Mouse (Mus musculus) liver, adult 2 months (tissue): ENCODE data around the gene Ercc8. TPM values are rescaled to one million over a fixed set of nuclear protein-coding genes. Genes with fewer than 3 reads are reported as not detected.

Experiments
- DNase-seq: peaks from one replicate; pipeline ENCODE4 v3.0.0-alpha.2; 2011; ENCODE audit warnings: low read depth, low spot score; ENCODE audit errors: extremely low read depth
- H3K27ac ChIP-seq: fragments of 200-500 bp; replicated peaks from 2 replicates; pipeline ENCODE4 v1.5.1; 2012; ENCODE audit warnings: low read depth, mild to moderate bottlenecking, control low read depth, inconsistent platforms, low read length; ENCODE audit not compliant: insufficient read depth
- H3K27me3 ChIP-seq: fragments of 200-500 bp; 2 replicates; pipeline ENCODE4 v1.6.1; 2012; ENCODE audit warnings: mild to moderate bottlenecking, moderate library complexity, low read length, inconsistent platforms; ENCODE audit not compliant: control insufficient read depth, insufficient read depth
- H3K36me3 ChIP-seq: fragments of 200-500 bp; 2 replicates; pipeline ENCODE4 v1.6.1; 2012; ENCODE audit warnings: low read length, inconsistent platforms; ENCODE audit not compliant: control insufficient read depth, insufficient read depth
- H3K4me1 ChIP-seq: fragments of 200-500 bp; 2 replicates; pipeline ENCODE4 v1.6.1; 2011; ENCODE audit warnings: low read length; ENCODE audit not compliant: control insufficient read depth, insufficient read depth
- H3K4me3 ChIP-seq: fragments of 200-500 bp; 2 replicates; pipeline ENCODE4 v1.5.1; 2011; ENCODE audit warnings: low read depth, mild to moderate bottlenecking, control low read depth, low read length, moderate library complexity; ENCODE audit not compliant: insufficient read depth
- H3K79me2 ChIP-seq: fragments of 200-500 bp; 2 replicates; pipeline ENCODE4 v1.6.1; 2012; ENCODE audit warnings: inconsistent platforms, mild to moderate bottlenecking, low read length, moderate library complexity; ENCODE audit not compliant: control insufficient read depth, insufficient read depth
- H3K9ac ChIP-seq: fragments of 200-500 bp; 2 replicates; pipeline ENCODE4 v1.6.1; 2012; ENCODE audit warnings: low read depth, mild to moderate bottlenecking, control low read depth, inconsistent platforms, low read length
- CTCF ChIP-seq: fragments of 200-500 bp; IDR thresholded peaks from 2 replicates; pipeline ENCODE4 v1.5.1; 2011; ENCODE audit warnings: low read depth, low read length, control low read depth
- POLR2A ChIP-seq: fragments of 200-500 bp; IDR thresholded peaks from 2 replicates; pipeline ENCODE4 v1.6.1; 2011; ENCODE audit warnings: low read length, control low read depth; ENCODE audit not compliant: insufficient read depth; ENCODE audit errors: extremely low read depth
- WGBS: fragments of 180-500 bp; shearing (Covaris S2); methylation state at CpG from one replicate; pipeline ENCODE4 v1.1.7; 2018; 5-methylcytosine and 5-hydroxymethylcytosine counted together
- polyA plus RNA-seq: library from polyadenylated mRNA; depleted of rRNA; stranded (reverse); fragments of >200 nt; gene quantifications from 2 replicates; pipeline ENCODE4 v1.2.3, GENCODE M21; 2012
- total RNA-seq: library from RNA; depleted of rRNA; stranded (reverse); fragments of >200 nt; gene quantifications from 2 replicates; pipeline ENCODE4 v1.2.3, GENCODE M21; 2014

Gene Ercc8
- total and polyA plus RNA-seq, 2 experiments: 3.7 to 3.9 TPM

DNA sequence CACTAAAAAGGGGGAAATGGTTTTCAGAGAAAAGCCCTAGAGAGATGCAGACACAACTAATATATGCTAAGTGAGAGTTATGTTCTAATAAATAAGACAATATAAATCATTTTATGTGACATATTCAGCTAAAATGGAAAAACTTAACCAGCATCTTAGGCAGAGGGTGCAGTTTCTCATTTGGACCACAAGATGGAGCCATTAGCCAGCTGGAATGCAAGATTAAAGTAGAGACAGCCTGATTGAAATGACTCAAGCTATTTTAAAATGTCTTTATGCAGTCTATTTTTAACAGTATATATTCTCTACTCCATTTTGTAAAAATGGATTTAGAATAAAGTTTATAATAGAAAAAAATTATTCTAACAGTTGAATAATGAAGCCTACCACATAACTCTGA is 6.7 kb upstream of the Ercc8 start:
- Histone ChIP-seq H3K27me3 (no peaks in the 10 kb centered on the region), H3K79me2 (peaks cover 8% of the 10 kb centered on the region; the same call in 1 of the 2 replicates), H3K4me1 (no peaks in the 10 kb centered on the region), H3K27ac (no peak overlapping the region), H3K36me3 (no peaks in the 10 kb centered on the region), H3K9ac (no peak overlapping the region), H3K4me3 (no peak overlapping the region)
- DNase-seq: peak; percentile 30
- TF ChIP-seq POLR2A: no peak
- TF ChIP-seq CTCF: peak; percentile 56

DNA sequence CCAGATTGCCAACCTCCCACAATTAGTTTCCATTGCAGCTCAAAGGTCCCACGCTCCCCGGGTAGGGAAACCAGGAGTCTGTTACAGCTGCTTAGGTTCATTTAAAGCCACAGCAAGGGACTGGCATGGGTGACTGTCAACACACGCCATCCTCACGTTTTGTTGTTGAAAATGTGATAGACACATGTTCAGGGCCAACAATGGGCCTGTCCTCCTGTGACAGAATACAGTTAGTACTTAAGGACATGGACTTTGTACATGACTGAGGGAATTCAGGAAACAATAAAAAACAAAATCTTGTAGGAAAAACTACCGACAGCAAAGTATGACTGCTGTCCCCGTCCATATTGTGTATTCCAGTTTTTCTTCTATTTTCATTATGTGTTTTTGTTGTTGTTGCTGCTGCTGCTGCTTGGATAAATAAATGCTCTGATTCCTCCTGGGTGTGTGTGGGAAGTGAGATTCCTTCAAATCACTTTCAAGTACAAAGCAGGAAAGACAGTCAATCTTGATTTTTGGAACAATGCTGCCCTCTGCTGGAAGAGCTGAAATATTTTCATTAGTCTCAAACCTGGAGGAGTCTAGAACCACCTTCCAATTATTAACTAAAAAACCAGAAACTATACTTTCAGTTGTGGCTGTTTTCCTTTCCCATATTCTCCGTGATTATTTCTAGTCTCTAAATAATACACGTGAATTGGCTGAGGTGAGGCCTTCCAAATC is 5.7 kb upstream of the Ercc8 start:
- Histone ChIP-seq H3K27me3 (no peaks in the 10 kb centered on the region), H3K27ac (no peak overlapping the region), H3K79me2 (peaks cover 8% of the 10 kb centered on the region; the same call in 1 of the 2 replicates), H3K4me3 (no peak overlapping the region), H3K36me3 (no peaks in the 10 kb centered on the region), H3K4me1 (no peaks in the 10 kb centered on the region), H3K9ac (no peak overlapping the region)
- 48% methylated on average over 8 of the region's 8 CpGs for WGBS
- peak; percentile 54 for DNase-seq
- TF ChIP-seq CTCF (peak; percentile 55), POLR2A (no peak)

DNA sequence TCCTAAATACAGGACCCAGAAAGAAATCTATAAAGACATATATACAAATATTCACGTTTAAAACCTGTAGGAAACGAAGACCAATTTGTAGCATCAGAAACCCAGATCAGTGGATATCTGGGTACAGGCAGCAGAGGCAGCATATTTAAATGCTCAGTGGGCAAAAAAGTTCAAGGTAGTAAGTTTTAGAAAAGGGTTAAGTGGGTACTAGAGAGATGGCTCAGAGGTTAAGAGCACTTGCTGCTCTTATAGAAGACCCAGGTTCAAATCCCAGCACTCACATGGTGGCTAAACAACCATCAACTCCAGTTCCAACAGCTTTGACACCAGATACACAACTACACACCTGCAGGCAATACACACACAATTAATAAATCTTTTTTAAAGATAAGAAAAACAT is 1.4 kb upstream of the Ercc8 start:
- TF ChIP-seq POLR2A (no peak), CTCF (no peak)
- Histone ChIP-seq H3K9ac (no peak overlapping the region), H3K27ac (no peak overlapping the region), H3K79me2 (no peaks in the 10 kb centered on the region; the same call in 1 of the 2 replicates), H3K4me1 (peaks cover 2% of the 10 kb centered on the region), H3K27me3 (no peaks in the 10 kb centered on the region), H3K36me3 (peaks cover 2% of the 10 kb centered on the region; the same call in 1 of the 2 replicates), H3K4me3 (no peak overlapping the region)
- DNase-seq: no peak
- WGBS: 82% methylated on average over 2 of the region's 2 CpGs

DNA sequence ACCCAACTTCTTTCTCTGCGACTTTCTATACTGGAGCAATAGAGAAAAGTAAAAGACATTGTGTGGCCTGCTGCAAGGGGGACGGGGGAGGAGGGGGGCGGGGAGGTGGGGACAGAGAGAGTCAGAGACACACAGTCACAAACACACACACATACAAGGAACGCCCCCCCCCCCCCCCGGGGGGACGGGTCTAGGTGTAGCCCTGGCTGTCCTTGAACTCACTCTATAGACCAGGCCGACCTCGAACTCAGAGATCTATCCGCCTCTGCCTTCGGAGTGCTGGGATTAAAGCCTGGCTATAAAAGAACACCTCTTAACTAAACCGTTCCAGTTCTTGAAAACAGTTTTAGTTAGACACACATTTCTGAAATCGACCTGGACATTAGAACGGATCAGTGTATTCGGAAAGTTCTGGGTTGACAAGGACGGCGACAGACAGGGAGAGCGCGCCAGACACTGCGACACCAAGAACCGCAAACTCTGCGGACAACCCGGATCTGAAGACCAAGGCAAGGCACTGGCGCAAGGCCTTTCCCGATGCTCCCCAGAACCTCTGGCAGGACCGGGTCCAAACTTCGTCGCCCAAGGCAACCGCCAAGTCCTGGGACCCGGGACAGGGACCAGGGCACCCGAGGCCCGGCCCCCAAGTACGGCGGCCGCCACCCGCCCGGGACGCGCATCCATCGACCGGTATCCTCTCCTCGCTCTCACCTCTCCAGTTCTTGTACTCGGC is 633 bp upstream of the Ercc8 start:
- Histone ChIP-seq H3K36me3 (peaks cover 2% of the 10 kb centered on the region; the same call in 1 of the 2 replicates), H3K27ac (no peak overlapping the region), H3K4me1 (peaks cover 2% of the 10 kb centered on the region), H3K4me3 (peak overlapping the region; percentile 87), H3K9ac (peak overlapping the region; percentile 32), H3K79me2 (no peaks in the 10 kb centered on the region; the same call in 1 of the 2 replicates), H3K27me3 (no peaks in the 10 kb centered on the region)
- DNase-seq: peak; percentile 44
- TF ChIP-seq CTCF (no peak), POLR2A (no peak)
- 3% methylated on average over 40 of the region's 42 CpGs for WGBS

DNA sequence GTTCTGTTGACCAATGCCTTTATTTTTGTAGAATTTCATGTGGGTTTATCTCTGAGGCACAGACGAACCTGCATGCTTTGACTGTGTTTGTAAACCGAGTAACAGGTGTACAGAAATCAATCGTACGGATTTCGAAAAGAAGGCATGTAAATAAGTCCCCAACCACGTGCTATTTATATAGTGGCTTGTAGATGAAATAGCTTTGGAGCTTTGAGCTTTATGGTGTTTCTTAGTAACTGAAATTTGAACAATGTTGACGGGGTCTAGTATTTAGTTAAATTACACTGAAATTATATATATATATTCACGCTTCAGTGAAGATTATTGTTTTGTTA is 677 bp downstream of the Ercc8 start:
- WGBS: 6% methylated on average over 8 of the region's 8 CpGs

More for the DNA sequence above, 677 bp downstream of the Ercc8 start:
- Histone ChIP-seq H3K27ac (no peak overlapping the region), H3K27me3 (no peaks in the 10 kb centered on the region), H3K9ac (peak overlapping the region; percentile 65), H3K36me3 (peaks cover 2% of the 10 kb centered on the region; the same call in 1 of the 2 replicates), H3K79me2 (no peaks in the 10 kb centered on the region; the same call in 1 of the 2 replicates), H3K4me3 (peak overlapping the region; percentile 87), H3K4me1 (peaks cover 2% of the 10 kb centered on the region)
- no peak for TF ChIP-seq CTCF
- TF ChIP-seq POLR2A: no peak
- peak; percentile 35 for DNase-seq
